Mouse (Mus musculus): ENCODE measurements around the gene Rhbdf1. TPM values are rescaled to one million over a fixed set of nuclear protein-coding genes. Genes with fewer than 3 reads are reported as not detected.

The Rhbdf1 gene
- 10 to 100 TPM; 18.4 to 24.4 TPM for total RNA-seq (2021)
- long read RNA-seq, experiment 1, partial matches to known transcripts: 4 of 20 reads
- long read RNA-seq, experiment 1, other reads (novel, unspliced or antisense): 12 of 20 reads
- long read RNA-seq, experiment 2, transcript Rhbdf1-201 (18 exons, 2,946 nt): major isoform, 6 of 21 reads
- long read RNA-seq, experiment 2, partial matches to known transcripts: 3 of 21 reads
- long read RNA-seq, experiment 2, other reads (novel, unspliced or antisense): 12 of 21 reads

- peak; percentile 77 for DNase-seq
- intact Hi-C loops (cut with DNase I; ENCODE audit: low total_unique reads): no loop called here
These were observed at the start of gene Rhbdf1 for GRCm38 (mm10) chr11:32221951-32222409. Gene Rhbdf1 (minus strand): TSS chr11:32222300.

GRCm38 (mm10) chr11:32271178-32271577 lies 49.1 kb upstream of the Rhbdf1 start:
- intact Hi-C loops (cut with DNase I; ENCODE audit: low total_unique reads): no loop called here
- DNase-seq: no peak

GRCm38 (mm10) chr11:32268952-32269351 lies 46.9 kb upstream of the Rhbdf1 start:
- no peak for DNase-seq
- intact Hi-C loops (cut with DNase I; ENCODE audit: low total_unique reads): no loop called here

GRCm38 (mm10) chr11:32267964-32268363 lies 45.9 kb upstream of the Rhbdf1 start:
- intact Hi-C loops (cut with DNase I; ENCODE audit: low total_unique reads): no loop called here
- no peak for DNase-seq

- DNase-seq: peak; percentile 98
- intact Hi-C loops (cut with DNase I; ENCODE audit: low total_unique reads): no loop called here
These were observed 45.2 kb upstream of the Rhbdf1 start, which contains the start of gene Nprl3 for GRCm38 (mm10) chr11:32267188-32267884. Gene Nprl3 (minus strand): TSS chr11:32267707.

GRCm38 (mm10) chr11:32266776-32267175 lies 44.7 kb upstream of the Rhbdf1 start:
- intact Hi-C loops (cut with DNase I; ENCODE audit: low total_unique reads): no loop called here
- DNase-seq: no peak

GRCm38 (mm10) chr11:32266194-32266593 lies 44.1 kb upstream of the Rhbdf1 start:
- intact Hi-C loops (cut with DNase I; ENCODE audit: low total_unique reads): no loop called here

GRCm38 (mm10) chr11:32265117-32265738 lies 43.1 kb upstream of the Rhbdf1 start:
- no peak for DNase-seq
- intact Hi-C loops (cut with DNase I; ENCODE audit: low total_unique reads): no loop called here

More at GRCm38 (mm10) chr11:32266194-32266593, 44.1 kb upstream of the Rhbdf1 start:
- no peak for DNase-seq

- DNase-seq: no peak
- intact Hi-C loops (cut with DNase I; ENCODE audit: low total_unique reads): no loop called here
These were observed 40.7 kb upstream of the Rhbdf1 start for GRCm38 (mm10) chr11:32262674-32263415.

- no peak for DNase-seq
- intact Hi-C loops (cut with DNase I; ENCODE audit: low total_unique reads): no loop called here
These were observed 34.5 kb upstream of the Rhbdf1 start for GRCm38 (mm10) chr11:32256566-32256965.

- intact Hi-C loops (cut with DNase I; ENCODE audit: low total_unique reads): no loop called here
- no peak for DNase-seq
These were observed 34.0 kb upstream of the Rhbdf1 start for GRCm38 (mm10) chr11:32256146-32256545.

GRCm38 (mm10) chr11:32253121-32253520 lies 31.0 kb upstream of the Rhbdf1 start:
- intact Hi-C loops (cut with DNase I; ENCODE audit: low total_unique reads): no loop called here
- no peak for DNase-seq

GRCm38 (mm10) chr11:32250880-32251763 lies 29.0 kb upstream of the Rhbdf1 start:
- no peak for DNase-seq
- intact Hi-C loops (cut with DNase I; ENCODE audit: low total_unique reads): no loop called here

GRCm38 (mm10) chr11:32248350-32248749 lies 26.2 kb upstream of the Rhbdf1 start:
- intact Hi-C loops (cut with DNase I; ENCODE audit: low total_unique reads): no loop called here
- no peak for DNase-seq

GRCm38 (mm10) chr11:32247068-32247467 lies 25.0 kb upstream of the Rhbdf1 start:
- no peak for DNase-seq
- intact Hi-C loops (cut with DNase I; ENCODE audit: low total_unique reads): no loop called here

GRCm38 (mm10) chr11:32245614-32246013 lies 23.5 kb upstream of the Rhbdf1 start:
- intact Hi-C loops (cut with DNase I; ENCODE audit: low total_unique reads): no loop called here
- no peak for DNase-seq

GRCm38 (mm10) chr11:32244617-32245016 lies 22.5 kb upstream of the Rhbdf1 start:
- intact Hi-C loops (cut with DNase I; ENCODE audit: low total_unique reads): loop anchor here (5.0 kb wide), 1 partner anchor 47 kb away; no protein-coding TSS in a partner anchor
- DNase-seq: no peak

- intact Hi-C loops (cut with DNase I; ENCODE audit: low total_unique reads): loop anchor here (5.0 kb wide), 1 partner anchor 47 kb away; no protein-coding TSS in a partner anchor
- peak; percentile 69 for DNase-seq
These were observed 22.0 kb upstream of the Rhbdf1 start for GRCm38 (mm10) chr11:32244064-32244463.

All from gastrocnemius, postnatal 14 days (tissue).